Mouse (Mus musculus) brown adipose tissue, adult 24 weeks (tissue): Measurements from ENCODE around the gene Trp53i13. TPM values are rescaled to one million over a fixed set of nuclear protein-coding genes. Genes with fewer than 3 reads are reported as not detected.

Experiments used
- H3K27ac ChIP-seq: fragments of 200-500 bp; replicated peaks from 2 replicates; pipeline ENCODE4 v1.5.1; 2012; ENCODE audit warnings: low read depth, mild to moderate bottlenecking, low read length
- H3K4me1 ChIP-seq: fragments of 200-500 bp; 2 replicates; pipeline ENCODE4 v1.6.1; 2012; ENCODE audit warnings: low read length, mixed read lengths; ENCODE audit not compliant: control insufficient read depth, insufficient read depth, insufficient read length
- H3K4me3 ChIP-seq: fragments of 200-500 bp; 2 replicates; pipeline ENCODE4 v1.5.1; 2012; ENCODE audit warnings: low read depth, mild to moderate bottlenecking, low read length, moderate library complexity; ENCODE audit not compliant: insufficient read depth
- polyA plus RNA-seq: library from polyadenylated mRNA; stranded (reverse); fragments of >200 nt; gene quantifications from 2 replicates; pipeline ENCODE4 v1.2.4, GENCODE M21; 2012; ENCODE audit not compliant: missing spikeins, insufficient read depth, insufficient read length

Trp53i13 gene
- polyA plus RNA-seq, 1 experiment: 8.4 TPM

GRCm38 (mm10) chr11:77490451-77490850 lies 25.3 kb downstream of the Trp53i13 start:
- Histone ChIP-seq H3K4me1 (peaks cover 14% of the 10 kb centered on the region), H3K4me3 (0 out of 2 replicates have a peak overlapping the region, but pooled peaks have one; percentile 73), H3K27ac (no peak overlapping the region)

GRCm38 (mm10) chr11:77489591-77490235 lies 26.1 kb downstream of the Trp53i13 start, which contains the start of gene Ankrd13b:
Ankrd13b (minus strand) TSS chr11:77489678.
- no peak within 1 kb of the TSS for H3K27ac ChIP-seq
- H3K4me3 ChIP-seq: peak within 1 kb of the TSS; percentile 73
- H3K4me1 ChIP-seq: peaks cover 12% of the 10 kb centered on the region

DNA sequence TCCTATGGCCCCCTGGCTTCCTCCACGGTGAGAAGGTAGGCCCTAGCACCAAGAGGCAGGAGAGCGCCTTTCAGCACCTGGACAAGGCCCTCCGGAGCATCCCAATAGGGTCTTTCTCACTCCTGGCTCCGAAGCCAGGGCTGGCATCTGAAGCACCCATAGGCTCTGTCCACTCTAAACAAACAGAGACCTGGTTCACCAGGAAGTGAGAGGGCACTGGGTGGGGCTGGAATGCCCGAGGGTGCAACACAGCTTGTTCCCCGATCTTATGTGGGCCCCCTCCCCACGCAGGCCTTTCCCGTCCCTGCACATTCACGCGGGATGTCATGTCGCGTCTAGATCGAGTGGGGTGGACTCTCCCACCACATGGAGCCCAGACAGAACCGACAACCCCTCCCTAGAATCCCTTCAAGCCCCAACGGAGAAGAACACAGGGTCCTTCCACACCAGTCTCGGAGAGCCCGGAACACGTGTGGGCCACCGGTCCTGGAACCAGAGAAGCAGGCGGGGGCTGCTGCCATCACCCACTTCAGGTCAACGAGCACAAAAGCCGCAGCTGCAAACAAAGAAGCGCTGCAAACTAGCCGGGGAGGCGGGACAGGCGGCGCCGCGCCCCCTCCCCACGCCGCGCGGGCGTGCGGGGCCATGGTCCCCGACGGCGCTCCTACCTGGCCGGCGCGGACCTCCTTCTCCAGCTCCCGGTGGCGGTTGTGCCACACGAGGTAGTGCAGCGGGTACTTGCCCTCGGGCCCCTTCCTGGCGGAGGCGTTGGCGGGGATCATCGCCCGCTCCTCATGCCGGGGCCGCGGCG lies 26.8 kb downstream of the Trp53i13 start:
- peak overlapping the region; percentile 73 for H3K4me3 ChIP-seq
- H3K4me1 ChIP-seq: peaks cover 12% of the 10 kb centered on the region
- H3K27ac ChIP-seq: no peak overlapping the region

DNA sequence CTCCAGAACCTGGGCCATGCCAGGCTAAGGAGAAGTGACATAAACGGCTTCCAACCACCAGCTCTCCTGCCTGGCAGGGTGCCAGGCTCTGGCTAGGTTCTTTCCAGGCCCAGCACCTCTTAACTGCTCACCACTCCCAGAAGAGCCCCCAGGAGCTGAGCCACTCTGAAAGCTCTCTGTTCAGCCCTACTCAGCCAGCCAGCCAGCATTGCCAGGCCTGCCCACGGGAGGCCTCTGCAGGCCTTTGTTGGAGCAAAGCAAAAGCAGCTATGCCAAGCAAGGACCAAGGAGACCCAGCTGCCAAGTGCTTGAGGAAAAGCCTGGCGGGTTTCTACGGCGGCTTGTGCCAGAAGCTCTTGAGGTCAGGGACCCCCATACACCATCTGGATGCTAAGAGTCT lies 29.0 kb downstream of the Trp53i13 start:
- Histone ChIP-seq H3K27ac (no peak overlapping the region), H3K4me1 (peaks cover 9% of the 10 kb centered on the region), H3K4me3 (no peak overlapping the region)

DNA sequence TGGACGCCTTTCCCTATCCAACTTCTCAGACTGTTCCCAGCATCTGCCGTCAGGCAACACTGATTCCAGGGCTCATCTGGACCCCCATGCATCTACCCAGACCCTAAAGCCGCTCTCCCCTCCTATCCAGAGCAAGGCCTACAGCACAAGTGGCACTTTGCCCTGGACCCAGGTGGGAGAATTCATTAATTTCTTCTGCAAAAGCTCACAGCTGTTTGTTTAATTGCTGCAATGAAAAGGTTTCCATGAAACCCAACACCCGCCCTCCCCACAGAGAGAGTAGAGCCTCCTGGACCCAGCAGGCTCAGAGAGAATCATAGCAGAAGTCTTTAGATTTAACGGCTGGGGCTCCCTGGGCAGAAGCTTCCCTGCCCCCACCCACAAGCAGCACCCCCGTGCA lies 30.6 kb downstream of the Trp53i13 start:
- Histone ChIP-seq H3K4me1 (no peaks in the 10 kb centered on the region; the same call in 1 of the 2 replicates), H3K27ac (no peak overlapping the region), H3K4me3 (no peak overlapping the region)

DNA sequence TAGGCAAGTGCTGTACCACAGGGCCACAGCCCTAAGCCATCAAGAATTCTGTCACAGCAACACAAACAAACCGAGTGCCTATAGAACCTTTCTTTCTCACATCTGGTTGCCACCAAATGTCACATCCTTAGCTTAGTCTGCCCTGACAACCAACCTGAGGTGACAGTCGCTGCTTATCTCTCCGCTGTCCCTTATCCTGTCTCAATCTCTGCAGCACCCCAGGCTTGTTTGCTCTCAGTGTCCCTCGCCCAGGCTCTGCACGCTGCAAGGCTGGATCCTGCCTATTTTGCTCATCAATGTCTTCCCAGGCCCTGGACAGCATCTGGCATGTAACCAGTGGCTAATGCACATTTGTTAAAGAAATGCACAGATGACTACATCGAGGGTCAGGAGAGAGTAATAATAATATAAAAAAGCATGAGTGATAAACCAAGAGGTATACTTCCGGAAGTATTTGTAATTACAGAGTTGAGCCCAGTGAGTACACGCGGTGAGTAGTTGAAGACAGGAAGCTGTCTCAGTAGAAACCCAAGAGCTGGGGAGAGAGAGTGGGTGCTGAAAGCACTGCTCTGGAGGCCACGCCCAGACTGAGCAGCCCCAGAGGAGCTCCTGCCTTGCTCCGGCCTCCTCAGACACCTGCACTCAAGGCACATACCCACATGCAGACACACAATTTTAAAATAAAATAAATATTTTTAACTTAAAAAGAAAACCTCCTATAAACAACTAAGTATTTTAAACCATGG lies 32.1 kb downstream of the Trp53i13 start:
- Histone ChIP-seq H3K4me3 (no peak overlapping the region), H3K4me1 (no peaks in the 10 kb centered on the region; the same call in 1 of the 2 replicates), H3K27ac (no peak overlapping the region)

GRCm38 (mm10) chr11:77483043-77483442 lies 32.7 kb downstream of the Trp53i13 start:
- Histone ChIP-seq H3K4me3 (no peak overlapping the region), H3K27ac (no peak overlapping the region), H3K4me1 (no peaks in the 10 kb centered on the region; the same call in 1 of the 2 replicates)

DNA sequence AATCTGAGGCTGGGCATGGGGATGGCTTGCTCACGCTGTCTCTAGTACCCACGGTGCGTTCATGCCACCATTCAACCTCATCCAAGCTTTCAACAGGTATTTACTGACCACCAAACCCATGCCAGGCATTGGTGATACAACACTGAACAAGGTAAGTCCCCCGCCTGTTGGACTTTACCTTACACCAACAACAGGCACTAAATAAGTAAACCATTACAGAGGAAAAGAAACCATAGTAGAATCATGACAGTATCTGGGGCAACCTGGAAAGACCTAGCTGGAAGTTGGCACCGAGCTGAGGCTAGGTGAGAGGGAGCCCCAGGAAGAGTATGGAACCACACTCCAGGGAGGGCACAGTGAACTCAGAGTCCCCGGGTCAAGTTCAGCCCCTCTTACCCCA lies 38.9 kb downstream of the Trp53i13 start:
- H3K4me3 ChIP-seq: no peak overlapping the region
- no peak overlapping the region for H3K27ac ChIP-seq
- H3K4me1 ChIP-seq: no peaks in the 10 kb centered on the region

DNA sequence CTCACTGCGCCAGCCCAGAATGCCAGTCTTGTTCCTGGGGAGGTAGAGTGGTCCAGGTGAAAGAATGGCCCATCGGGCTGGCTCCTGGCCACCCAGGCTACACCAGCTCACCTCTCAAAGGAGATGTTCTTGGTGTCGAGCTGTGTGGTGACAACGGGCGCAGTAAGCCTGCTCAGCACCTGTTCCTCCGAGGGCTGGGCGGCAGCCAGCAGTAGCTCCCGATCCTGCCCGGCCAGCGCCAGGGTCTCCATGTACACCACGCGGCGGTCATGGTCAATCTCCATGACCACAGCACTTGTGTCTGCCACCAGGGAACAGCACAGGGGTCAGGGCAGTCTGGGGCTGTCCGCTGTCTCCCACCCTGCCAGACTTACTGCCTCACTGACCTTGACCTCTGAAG lies 39.6 kb downstream of the Trp53i13 start:
- H3K4me3 ChIP-seq: no peak overlapping the region
- no peaks in the 10 kb centered on the region for H3K4me1 ChIP-seq
- no peak overlapping the region for H3K27ac ChIP-seq

GRCm38 (mm10) chr11:77472775-77473174 lies 43.0 kb downstream of the Trp53i13 start:
- Histone ChIP-seq H3K4me1 (no peaks in the 10 kb centered on the region), H3K4me3 (no peak overlapping the region), H3K27ac (no peak overlapping the region)

- H3K4me3 ChIP-seq: no peak overlapping the region
- peaks cover 4% of the 10 kb centered on the region; the same call in 1 of the 2 replicates for H3K4me1 ChIP-seq
- H3K27ac ChIP-seq: no peak overlapping the region
Observed at GRCm38 (mm10) chr11:77471407-77471806, 44.4 kb downstream of the Trp53i13 start.

DNA sequence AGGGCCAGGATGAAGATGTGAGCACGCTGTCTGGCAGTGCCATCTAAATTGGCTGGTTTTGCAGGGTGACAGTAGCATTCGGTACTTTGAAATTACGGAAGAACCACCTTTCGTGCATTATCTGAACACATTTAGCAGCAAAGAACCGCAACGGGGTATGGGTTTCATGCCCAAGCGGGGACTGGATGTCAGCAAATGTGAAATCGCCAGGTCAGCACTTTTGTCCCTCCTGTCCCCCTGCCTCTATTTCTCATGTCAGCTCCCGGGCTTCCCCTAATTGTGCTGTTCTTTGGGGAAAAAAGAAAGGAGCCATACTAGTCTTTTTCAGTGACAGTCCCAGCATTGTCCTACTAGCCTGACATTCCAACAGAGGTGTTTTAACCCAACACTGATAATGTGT lies 47.4 kb downstream of the Trp53i13 start:
- no peak overlapping the region for H3K4me3 ChIP-seq

GRCm38 (mm10) chr11:77467784-77468183 lies 48.0 kb downstream of the Trp53i13 start:
- peak overlapping the region; percentile 26; the same call in 1 of the 2 replicates for H3K4me3 ChIP-seq
- peaks cover 6% of the 10 kb centered on the region for H3K4me1 ChIP-seq
- no peak overlapping the region for H3K27ac ChIP-seq

More for the DNA sequence above, 47.4 kb downstream of the Trp53i13 start:
- peaks cover 6% of the 10 kb centered on the region for H3K4me1 ChIP-seq
- no peak overlapping the region for H3K27ac ChIP-seq

- Histone ChIP-seq H3K27ac (no peak overlapping the region), H3K4me1 (peaks cover 6% of the 10 kb centered on the region), H3K4me3 (peak overlapping the region; percentile 31; the same call in 1 of the 2 replicates)
Observed at GRCm38 (mm10) chr11:77467157-77467556, 48.6 kb downstream of the Trp53i13 start.

DNA sequence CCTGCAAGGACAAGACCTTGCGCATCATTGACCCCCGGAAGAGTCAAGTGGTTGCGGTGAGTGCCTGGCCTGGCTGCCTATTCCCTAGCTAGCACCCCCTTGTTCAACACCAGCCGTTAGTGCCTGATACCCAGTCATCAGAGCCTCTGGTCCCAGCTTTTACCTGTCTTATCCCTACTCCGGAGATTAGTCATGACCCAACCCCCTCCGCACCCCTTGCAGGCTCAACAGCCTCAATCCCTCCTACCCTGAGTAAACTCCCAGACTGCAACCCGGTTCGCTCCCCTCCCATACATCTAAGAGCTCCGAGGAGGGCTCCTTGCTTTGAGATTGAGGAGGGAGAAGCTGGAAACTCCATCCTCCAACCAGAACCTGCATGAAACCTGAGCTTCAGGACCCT lies 49.2 kb downstream of the Trp53i13 start:
- peaks cover 6% of the 10 kb centered on the region for H3K4me1 ChIP-seq
- H3K4me3 ChIP-seq: no peak overlapping the region
- no peak overlapping the region for H3K27ac ChIP-seq
